Mouse (Mus musculus) limb, embryonic 11.5 days (tissue): Measurements from ENCODE around the gene Adam19. TPM values are rescaled to one million over a fixed set of nuclear protein-coding genes. Genes with fewer than 3 reads are reported as not detected.

Experiments
- ATAC-seq: fragments of 200-750 bp; cut with Nextera tagmentation; 2 replicates; pipeline ENCODE4 v1.8.0; 2017; ENCODE audit warnings: low read depth; ENCODE audit not compliant: insufficient number of reproducible peaks, low FRiP score, low TSS enrichment
- DNase-seq: peaks from one replicate; pipeline ENCODE4 v3.0.0-alpha.2; 2015; ENCODE audit warnings: low spot score
- H3K27ac ChIP-seq: fragments of 300-500 bp; sonication (generic); replicated peaks from 2 replicates; pipeline ENCODE4 v1.5.1; 2014; ENCODE audit warnings: low read depth, mild to moderate bottlenecking, low read length
- H3K27me3 ChIP-seq: fragments of 300-500 bp; sonication (generic); 2 replicates; pipeline ENCODE4 v1.6.1; 2014; ENCODE audit warnings: mild to moderate bottlenecking, low read length, mixed read lengths; ENCODE audit not compliant: control insufficient read depth, insufficient read depth
- H3K36me3 ChIP-seq: fragments of 300-500 bp; sonication (generic); 2 replicates; pipeline ENCODE4 v1.6.1; 2014; ENCODE audit warnings: mild to moderate bottlenecking, low read length, moderate library complexity, mixed read lengths; ENCODE audit not compliant: control insufficient read depth, insufficient read depth
- H3K4me1 ChIP-seq: fragments of 300-500 bp; sonication (generic); 2 replicates; pipeline ENCODE4 v1.6.1; 2014; ENCODE audit warnings: low read length, mixed read lengths; ENCODE audit not compliant: control insufficient read depth, insufficient read depth
- H3K4me2 ChIP-seq: fragments of 300-500 bp; sonication (generic); 2 replicates; pipeline ENCODE4 v1.6.1; 2014; ENCODE audit warnings: low read depth, mild to moderate bottlenecking, moderate library complexity; ENCODE audit not compliant: severe bottlenecking
- H3K4me3 ChIP-seq: fragments of 300-500 bp; sonication (generic); 2 replicates; pipeline ENCODE4 v1.5.1; 2014; ENCODE audit warnings: low read depth, low read length
- H3K9ac ChIP-seq: fragments of 300-500 bp; sonication (generic); 2 replicates; pipeline ENCODE4 v1.6.1; 2014; ENCODE audit warnings: mild to moderate bottlenecking, low read length
- H3K9me3 ChIP-seq: fragments of 300-500 bp; sonication (generic); 2 replicates; pipeline ENCODE4 v1.6.1; 2016; ENCODE audit warnings: low read length; ENCODE audit not compliant: control insufficient read depth
- WGBS: fragments of 180-500 bp; shearing (Covaris S2); extraction: QIAGEN DNeasy Blood & Tissue Kit; methylation state at CpG from one replicate; pipeline ENCODE4 v1.1.7; 2014; 5-methylcytosine and 5-hydroxymethylcytosine counted together
- polyA plus RNA-seq: library from polyadenylated mRNA; unstranded; fragments of >200 nt; fragmentation: Nextera tagmentation; extraction: Ambion mirVana; gene quantifications from 2 replicates; pipeline ENCODE4 v1.2.1, GENCODE M21; 2014

Adam19 gene
- polyA plus RNA-seq, 1 experiment from 2014 or later, result 11.0 TPM

GRCm38 (mm10) chr11:46092121-46092520 lies 36.3 kb downstream of the Adam19 start:
- H3K4me1 ChIP-seq, result 0 out of 2 replicates have a peak, but pooled peaks cover 4% of the 10 kb centered on the region
- DNase-seq, result no peak
- H3K4me3 ChIP-seq, result no peak overlapping the region
- H3K9me3 ChIP-seq, result no peaks in the 10 kb centered on the region
- no peak overlapping the region for H3K27ac ChIP-seq
- H3K27me3 ChIP-seq, result no peaks in the 10 kb centered on the region
- no peak overlapping the region for H3K4me2 ChIP-seq
- ATAC-seq, result no peak
- WGBS, result 87% methylated on average over 4 of the region's 4 CpGs
- no peak overlapping the region for H3K9ac ChIP-seq
- no peaks in the 10 kb centered on the region for H3K36me3 ChIP-seq

DNA sequence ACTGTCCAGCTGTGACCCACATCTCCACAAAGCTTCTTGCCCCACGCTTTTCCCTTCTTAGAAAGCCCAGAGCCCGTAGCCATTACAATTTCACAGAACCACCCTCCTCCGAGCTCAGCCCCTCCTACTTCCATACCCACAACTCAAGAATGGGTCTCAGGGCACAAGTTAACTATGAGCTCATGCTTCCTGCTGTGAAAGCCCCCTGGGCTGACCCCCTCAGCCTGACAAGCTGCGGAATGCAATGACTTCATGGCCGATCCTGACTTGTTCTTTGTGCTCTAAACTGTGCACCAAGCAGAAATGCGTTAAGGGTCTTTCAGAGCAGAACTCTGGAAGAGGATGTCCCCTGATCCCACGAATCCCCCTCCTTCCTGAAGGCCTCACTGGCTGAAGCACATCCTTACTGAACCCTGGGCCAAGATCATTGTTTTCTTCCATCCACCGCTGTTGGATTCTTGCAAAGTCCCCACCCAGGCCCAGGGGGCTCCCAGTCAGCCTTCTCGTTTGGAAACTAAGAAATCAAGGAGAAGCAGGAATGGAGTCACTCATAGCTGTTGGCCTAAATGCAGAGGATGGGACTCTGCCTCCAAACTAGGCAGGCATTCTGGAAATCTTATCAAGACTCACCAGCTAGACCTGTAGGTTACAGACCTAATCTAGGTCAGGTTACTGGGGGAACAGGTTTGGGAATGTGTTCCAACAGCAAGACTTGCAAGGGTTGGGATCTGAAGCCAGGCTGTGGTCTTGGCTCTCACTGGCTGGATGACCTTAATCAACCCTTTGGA lies 39.9 kb downstream of the Adam19 start:
- ATAC-seq (0 out of 2 replicates have a peak, but pooled peaks have one; percentile 9), DNase-seq (no peak)
- H3K27me3 ChIP-seq, result no peaks in the 10 kb centered on the region
- no peak overlapping the region for H3K9ac ChIP-seq
- H3K4me1 ChIP-seq, result no peaks in the 10 kb centered on the region
- no peak overlapping the region for H3K27ac ChIP-seq
- 78% methylated on average over 9 of the region's 9 CpGs for WGBS
- no peaks in the 10 kb centered on the region; the same call in 1 of the 2 replicates for H3K9me3 ChIP-seq
- peaks cover 4% of the 10 kb centered on the region for H3K36me3 ChIP-seq
- no peak overlapping the region for H3K4me2 ChIP-seq
- H3K4me3 ChIP-seq, result no peak overlapping the region

DNA sequence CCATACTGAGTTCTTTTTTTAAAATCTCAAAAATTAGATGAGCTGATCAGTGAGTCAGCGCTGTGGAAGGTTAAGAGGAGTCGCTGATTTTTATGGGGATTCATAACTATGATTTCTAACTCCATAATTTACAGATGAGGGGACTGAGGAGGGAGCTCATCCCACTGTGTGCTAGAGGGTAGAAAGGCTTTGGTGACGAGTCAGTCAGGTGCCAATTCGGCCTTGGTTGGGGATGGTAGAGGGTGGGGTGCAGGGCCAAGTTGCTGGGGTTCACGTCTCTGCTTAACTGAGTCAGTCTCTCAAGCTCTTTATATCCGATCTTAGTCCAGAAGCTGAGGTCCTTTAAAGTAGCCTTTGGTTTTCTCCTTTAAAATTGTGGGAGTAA lies 40.5 kb downstream of the Adam19 start:
- WGBS, result 92% methylated on average over 6 of the region's 6 CpGs
- Histone ChIP-seq H3K9me3 (no peaks in the 10 kb centered on the region; the same call in 1 of the 2 replicates), H3K9ac (no peak overlapping the region), H3K4me3 (no peak overlapping the region), H3K36me3 (peaks cover 10% of the 10 kb centered on the region), H3K27me3 (no peaks in the 10 kb centered on the region), H3K27ac (no peak overlapping the region), H3K4me2 (no peak overlapping the region), H3K4me1 (no peaks in the 10 kb centered on the region)
- ATAC-seq (no peak), DNase-seq (no peak)

DNA sequence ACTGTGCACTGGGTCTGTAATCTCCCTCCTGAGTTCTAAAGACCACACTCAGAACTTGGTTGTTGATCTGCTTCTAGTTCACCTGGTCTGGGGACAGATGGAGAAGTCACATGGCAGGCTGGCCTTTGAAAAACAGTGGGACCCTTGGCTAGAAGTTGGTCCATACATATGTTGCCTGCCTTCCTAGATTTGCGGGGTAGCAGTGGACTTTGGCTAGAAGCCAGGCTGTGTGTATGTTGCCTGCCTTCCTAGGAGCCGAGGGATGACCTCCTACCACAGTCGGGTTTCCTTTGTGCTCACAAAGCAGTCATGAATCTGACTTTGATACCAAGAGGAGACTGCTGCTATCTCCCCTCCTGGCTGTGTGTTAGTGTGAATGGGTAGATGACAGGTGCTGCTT lies 41.3 kb downstream of the Adam19 start:
- no peaks in the 10 kb centered on the region for H3K27me3 ChIP-seq
- no peak overlapping the region for H3K27ac ChIP-seq
- peaks cover 3% of the 10 kb centered on the region; the same call in 1 of the 2 replicates for H3K4me1 ChIP-seq
- H3K4me2 ChIP-seq, result no peak overlapping the region
- ATAC-seq (no peak), DNase-seq (no peak)
- H3K9me3 ChIP-seq, result no peaks in the 10 kb centered on the region; the same call in 1 of the 2 replicates
- 94% methylated on average over 3 of the region's 3 CpGs for WGBS
- no peak overlapping the region for H3K9ac ChIP-seq
- H3K36me3 ChIP-seq, result peaks cover 10% of the 10 kb centered on the region
- no peak overlapping the region for H3K4me3 ChIP-seq

DNA sequence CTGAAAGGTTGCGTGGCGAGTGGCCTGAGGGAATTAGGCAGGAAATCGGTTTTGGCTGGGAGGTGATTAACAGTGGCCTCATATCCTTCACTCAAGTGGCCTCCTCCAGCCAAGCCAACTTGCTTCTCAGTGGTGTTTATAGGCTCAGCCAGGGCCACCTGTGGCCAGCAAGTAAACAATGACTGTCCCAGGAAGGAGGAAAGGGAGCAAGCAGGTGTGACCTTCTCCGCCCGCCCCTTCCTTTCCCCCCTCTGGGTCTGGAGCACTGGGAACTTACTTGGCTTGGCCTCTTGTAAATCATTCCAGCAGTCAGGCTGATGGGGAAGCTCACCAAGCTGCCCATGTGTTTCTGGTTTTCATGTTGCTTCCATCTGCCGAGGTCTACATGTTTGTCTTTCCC lies 46.3 kb downstream of the Adam19 start:
- Histone ChIP-seq H3K27me3 (no peaks in the 10 kb centered on the region), H3K9me3 (no peaks in the 10 kb centered on the region; the same call in 1 of the 2 replicates), H3K4me3 (no peak overlapping the region), H3K4me2 (no peak overlapping the region), H3K27ac (peak overlapping the region; percentile 30; the same call in 1 of the 2 replicates), H3K9ac (no peak overlapping the region), H3K4me1 (peaks cover 7% of the 10 kb centered on the region; the same call in 1 of the 2 replicates), H3K36me3 (peaks cover 10% of the 10 kb centered on the region)
- ATAC-seq, result peak; percentile 26; the same call in 1 of the 2 replicates
- DNase-seq, result peak; percentile 61
- 37% methylated on average over 6 of the region's 6 CpGs for WGBS

DNA sequence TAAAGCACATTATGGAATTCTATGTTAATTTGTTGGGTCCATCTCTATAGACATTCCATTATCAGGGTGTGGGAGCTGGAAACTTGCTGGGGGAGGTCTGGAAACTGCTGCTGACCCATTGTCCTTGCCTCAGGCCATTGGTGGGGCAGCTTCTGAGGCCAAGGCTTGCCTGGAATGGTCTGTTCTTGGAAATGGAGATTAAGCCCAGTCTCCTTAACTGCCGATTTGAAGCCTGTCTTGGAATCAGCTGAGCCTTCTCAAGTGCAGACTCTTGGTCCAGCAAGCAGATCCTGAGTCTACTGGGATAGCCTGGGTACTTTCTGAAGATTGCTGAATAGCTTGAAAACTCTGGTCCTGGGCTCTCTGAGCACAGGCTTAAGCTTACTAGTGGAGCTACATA lies 51.3 kb downstream of the Adam19 start:
- H3K27ac ChIP-seq, result no peak overlapping the region
- H3K36me3 ChIP-seq, result no peaks in the 10 kb centered on the region; the same call in 1 of the 2 replicates
- DNase-seq, result no peak
- H3K4me3 ChIP-seq, result no peak overlapping the region
- H3K9me3 ChIP-seq, result no peaks in the 10 kb centered on the region; the same call in 1 of the 2 replicates
- H3K9ac ChIP-seq, result no peak overlapping the region
- no peak overlapping the region for H3K4me2 ChIP-seq
- no peak for ATAC-seq
- H3K27me3 ChIP-seq, result no peaks in the 10 kb centered on the region
- WGBS, result 82% methylated on average over 1 of the region's 1 CpGs
- peaks cover 5% of the 10 kb centered on the region; the same call in 1 of the 2 replicates for H3K4me1 ChIP-seq

- no peak overlapping the region for H3K4me2 ChIP-seq
- no peaks in the 10 kb centered on the region for H3K27me3 ChIP-seq
- WGBS, result 91% methylated on average over 5 of the region's 5 CpGs
- no peaks in the 10 kb centered on the region for H3K4me1 ChIP-seq
- H3K27ac ChIP-seq, result no peak overlapping the region
- H3K36me3 ChIP-seq, result no peaks in the 10 kb centered on the region; the same call in 1 of the 2 replicates
- no peak overlapping the region for H3K4me3 ChIP-seq
- no peak for DNase-seq
- ATAC-seq, result no peak
- no peaks in the 10 kb centered on the region; the same call in 1 of the 2 replicates for H3K9me3 ChIP-seq
- H3K9ac ChIP-seq, result no peak overlapping the region
Observed at GRCm38 (mm10) chr11:46109206-46109605, 53.4 kb downstream of the Adam19 start.

DNA sequence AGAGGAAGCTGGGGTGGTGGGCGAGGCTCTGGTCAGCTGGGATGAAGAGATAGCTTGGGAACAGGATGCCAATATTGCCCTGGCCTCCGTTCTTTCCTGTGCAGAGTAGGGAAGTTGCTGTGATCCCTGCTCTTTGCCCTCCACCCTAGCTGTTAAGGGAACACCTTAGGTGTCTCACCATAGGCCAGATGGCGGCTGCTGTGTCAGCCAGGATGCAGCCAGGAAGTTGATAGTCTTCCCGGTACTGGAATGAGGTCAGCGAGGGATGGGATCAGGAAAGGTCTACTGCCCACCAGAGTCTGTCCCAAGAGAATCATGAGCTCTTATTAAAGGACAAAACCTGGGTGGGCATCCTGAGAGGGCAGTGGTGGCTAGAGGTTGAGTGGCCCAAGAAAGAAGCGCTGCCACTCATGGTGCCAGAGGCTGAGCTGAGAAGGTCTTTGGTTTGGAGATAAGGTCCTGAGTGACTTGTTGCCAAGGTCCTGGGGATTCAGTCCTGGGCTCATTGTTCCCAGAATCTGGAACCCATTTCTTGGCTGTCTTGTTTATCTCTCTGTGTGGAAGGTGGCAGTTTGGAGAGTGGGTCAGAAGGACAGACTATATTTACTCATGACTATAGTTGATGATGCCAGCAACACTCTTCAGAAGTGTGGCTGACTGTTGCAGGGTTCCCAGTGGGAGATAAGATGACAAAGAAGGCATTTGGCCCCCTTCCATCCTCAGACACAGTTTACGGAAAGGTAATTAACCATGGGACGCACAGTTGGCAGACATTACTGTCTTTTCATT lies 54.6 kb downstream of the Adam19 start:
- H3K36me3 ChIP-seq, result no peaks in the 10 kb centered on the region; the same call in 1 of the 2 replicates
- H3K4me3 ChIP-seq, result no peak overlapping the region
- no peak for DNase-seq
- H3K9ac ChIP-seq, result no peak overlapping the region
- H3K27me3 ChIP-seq, result no peaks in the 10 kb centered on the region
- no peak overlapping the region for H3K27ac ChIP-seq
- H3K4me2 ChIP-seq, result no peak overlapping the region
- no peaks in the 10 kb centered on the region; the same call in 1 of the 2 replicates for H3K9me3 ChIP-seq
- WGBS, result 86% methylated on average over 8 of the region's 8 CpGs
- no peaks in the 10 kb centered on the region for H3K4me1 ChIP-seq
- no peak for ATAC-seq
